Mouse (Mus musculus): ENCODE measurements at regions not wholly inside any gene's neighbourhood (a gene's known extent, or its start where the extent isn't known, plus 50 kb on each side); places are given as distances from the start of the nearest gene placed in this dataset.

- no peak overlapping the region for H3K9ac ChIP-seq
- no peaks in the 10 kb centered on the region for H3K9me3 ChIP-seq (replicated peaks)
- H3K4me1 ChIP-seq, result no peaks in the 10 kb centered on the region
- no peak overlapping the region for H3K4me2 ChIP-seq (replicated peaks)
- 91% methylated on average over 4 of the region's 4 CpGs for WGBS
- no peaks in the 10 kb centered on the region for H3K36me3 ChIP-seq
- no peak overlapping the region for H3K27ac ChIP-seq
- H3K4me3 ChIP-seq, result no peak overlapping the region
- ATAC-seq (ENCODE audit: low FRiP score), result no peak
- no peaks in the 10 kb centered on the region for H3K27me3 ChIP-seq
These were observed 481.5 kb downstream of the Zfp704 start for GRCm38 (mm10) chr3:9128407-9128806.

- Histone ChIP-seq H3K27ac (no peak overlapping the region), H3K9ac (no peak overlapping the region), H3K36me3 (no peaks in the 10 kb centered on the region), H3K27me3 (no peaks in the 10 kb centered on the region), H3K4me3 (no peak overlapping the region), H3K4me1 (no peaks in the 10 kb centered on the region), H3K4me2 (replicated peaks) (no peak overlapping the region), H3K9me3 (replicated peaks) (no peaks in the 10 kb centered on the region)
- 61% methylated on average over 5 of the region's 5 CpGs for WGBS
- ATAC-seq (ENCODE audit: low FRiP score), result no peak
These were observed 486.8 kb downstream of the Zfp704 start for GRCm38 (mm10) chr3:9123079-9123478.

- no peak overlapping the region for H3K9ac ChIP-seq
- no peaks in the 10 kb centered on the region for H3K36me3 ChIP-seq
- no peaks in the 10 kb centered on the region for H3K9me3 ChIP-seq (replicated peaks)
- 76% methylated on average over 3 of the region's 3 CpGs for WGBS
- no peak overlapping the region for H3K4me2 ChIP-seq (replicated peaks)
- no peak overlapping the region for H3K4me3 ChIP-seq
- ATAC-seq (ENCODE audit: low FRiP score), result no peak
- H3K27ac ChIP-seq, result no peak overlapping the region
- no peaks in the 10 kb centered on the region for H3K4me1 ChIP-seq
- no peaks in the 10 kb centered on the region for H3K27me3 ChIP-seq
These were observed 492.0 kb downstream of the Zfp704 start for GRCm38 (mm10) chr3:9117913-9118312.

GRCm38 (mm10) chr3:9113410-9113809 lies 496.5 kb downstream of the Zfp704 start:
- WGBS, result 82% methylated on average over 5 of the region's 5 CpGs
- H3K9me3 ChIP-seq (replicated peaks), result no peaks in the 10 kb centered on the region
- H3K4me1 ChIP-seq, result no peaks in the 10 kb centered on the region
- H3K27me3 ChIP-seq, result no peaks in the 10 kb centered on the region
- H3K36me3 ChIP-seq, result no peaks in the 10 kb centered on the region
- no peak overlapping the region for H3K9ac ChIP-seq
- no peak overlapping the region for H3K4me3 ChIP-seq
- no peak overlapping the region for H3K4me2 ChIP-seq (replicated peaks)
- H3K27ac ChIP-seq, result no peak overlapping the region
- ATAC-seq (ENCODE audit: low FRiP score), result no peak

- Histone ChIP-seq H3K27ac (no peak overlapping the region), H3K9me3 (replicated peaks) (no peaks in the 10 kb centered on the region), H3K4me1 (no peaks in the 10 kb centered on the region), H3K4me3 (no peak overlapping the region), H3K36me3 (no peaks in the 10 kb centered on the region), H3K4me2 (replicated peaks) (no peak overlapping the region), H3K27me3 (no peaks in the 10 kb centered on the region), H3K9ac (no peak overlapping the region)
- ATAC-seq (ENCODE audit: low FRiP score), result no peak
- WGBS, result 42% methylated on average over 11 of the region's 11 CpGs
These were observed 499.1 kb downstream of the Zfp704 start for GRCm38 (mm10) chr3:9110741-9111140.

- H3K36me3 ChIP-seq, result no peaks in the 10 kb centered on the region
- no peak overlapping the region for H3K9ac ChIP-seq
- 32% methylated on average over 8 of the region's 8 CpGs for WGBS
- H3K4me3 ChIP-seq, result no peak overlapping the region
- H3K27ac ChIP-seq, result no peak overlapping the region
- no peaks in the 10 kb centered on the region for H3K4me1 ChIP-seq
- no peak for ATAC-seq (ENCODE audit: low FRiP score)
- no peaks in the 10 kb centered on the region for H3K9me3 ChIP-seq (replicated peaks)
- H3K27me3 ChIP-seq, result no peaks in the 10 kb centered on the region
- H3K4me2 ChIP-seq (replicated peaks), result no peak overlapping the region
These were observed 499.9 kb downstream of the Zfp704 start for GRCm38 (mm10) chr3:9109991-9110390.

- H3K4me3 ChIP-seq, result no peak overlapping the region
- H3K27ac ChIP-seq, result no peak overlapping the region
- WGBS, result 88% methylated on average over 5 of the region's 5 CpGs
- no peaks in the 10 kb centered on the region for H3K36me3 ChIP-seq
- H3K27me3 ChIP-seq, result no peaks in the 10 kb centered on the region
- H3K4me2 ChIP-seq (replicated peaks), result no peak overlapping the region
- ATAC-seq (ENCODE audit: low FRiP score), result no peak
- H3K4me1 ChIP-seq, result no peaks in the 10 kb centered on the region
- no peaks in the 10 kb centered on the region for H3K9me3 ChIP-seq (replicated peaks)
- H3K9ac ChIP-seq, result no peak overlapping the region
These were observed 500.4 kb downstream of the Zfp704 start for GRCm38 (mm10) chr3:9109485-9109884.

- no peaks in the 10 kb centered on the region for H3K4me1 ChIP-seq
- no peak overlapping the region for H3K27ac ChIP-seq
- 76% methylated on average over 15 of the region's 15 CpGs for WGBS
These were observed 502.0 kb downstream of the Zfp704 start for GRCm38 (mm10) chr3:9107766-9108410.

GRCm38 (mm10) chr3:9105191-9105926 lies 504.5 kb downstream of the Zfp704 start:
- Histone ChIP-seq H3K36me3 (no peaks in the 10 kb centered on the region), H3K4me3 (no peak overlapping the region), H3K27ac (no peak overlapping the region), H3K4me1 (no peaks in the 10 kb centered on the region), H3K27me3 (no peaks in the 10 kb centered on the region), H3K9me3 (replicated peaks) (no peaks in the 10 kb centered on the region), H3K4me2 (replicated peaks) (no peak overlapping the region), H3K9ac (no peak overlapping the region)
- WGBS, result 65% methylated on average over 8 of the region's 8 CpGs
- ATAC-seq (ENCODE audit: low FRiP score), result no peak

More at GRCm38 (mm10) chr3:9107766-9108410, 502.0 kb downstream of the Zfp704 start:
- no peaks in the 10 kb centered on the region for H3K36me3 ChIP-seq
- H3K27me3 ChIP-seq, result no peaks in the 10 kb centered on the region
- no peaks in the 10 kb centered on the region for H3K9me3 ChIP-seq (replicated peaks)
- no peak overlapping the region for H3K9ac ChIP-seq
- no peak for ATAC-seq (ENCODE audit: low FRiP score)
- no peak overlapping the region for H3K4me2 ChIP-seq (replicated peaks)
- no peak overlapping the region for H3K4me3 ChIP-seq

GRCm38 (mm10) chr3:9103456-9103855 lies 506.4 kb downstream of the Zfp704 start:
- no peaks in the 10 kb centered on the region for H3K4me1 ChIP-seq
- ATAC-seq (ENCODE audit: low FRiP score), result no peak
- no peak overlapping the region for H3K4me3 ChIP-seq
- H3K9ac ChIP-seq, result no peak overlapping the region
- no peak overlapping the region for H3K27ac ChIP-seq
- no peaks in the 10 kb centered on the region for H3K36me3 ChIP-seq
- no peak overlapping the region for H3K4me2 ChIP-seq (replicated peaks)
- H3K9me3 ChIP-seq (replicated peaks), result no peaks in the 10 kb centered on the region
- WGBS, result 89% methylated on average over 6 of the region's 6 CpGs
- no peaks in the 10 kb centered on the region for H3K27me3 ChIP-seq

- Histone ChIP-seq H3K4me3 (no peak overlapping the region), H3K4me2 (replicated peaks) (no peak overlapping the region), H3K9ac (no peak overlapping the region), H3K36me3 (no peaks in the 10 kb centered on the region), H3K9me3 (replicated peaks) (no peaks in the 10 kb centered on the region), H3K27ac (no peak overlapping the region), H3K4me1 (no peaks in the 10 kb centered on the region), H3K27me3 (no peaks in the 10 kb centered on the region)
- no peak for ATAC-seq (ENCODE audit: low FRiP score)
- WGBS, result 61% methylated on average over 3 of the region's 3 CpGs
These were observed 508.6 kb downstream of the Zfp704 start for GRCm38 (mm10) chr3:9101240-9101639.

- 80% methylated on average over 8 of the region's 8 CpGs for WGBS
These were observed 509.1 kb downstream of the Zfp704 start for GRCm38 (mm10) chr3:9100761-9101160.

GRCm38 (mm10) chr3:9098441-9098840 lies 511.4 kb downstream of the Zfp704 start:
- no peaks in the 10 kb centered on the region for H3K4me1 ChIP-seq
- no peak overlapping the region for H3K27ac ChIP-seq
- 77% methylated on average over 10 of the region's 10 CpGs for WGBS
- H3K27me3 ChIP-seq, result no peaks in the 10 kb centered on the region
- no peaks in the 10 kb centered on the region for H3K9me3 ChIP-seq (replicated peaks)
- no peak overlapping the region for H3K4me3 ChIP-seq
- no peak overlapping the region for H3K4me2 ChIP-seq (replicated peaks)
- no peak overlapping the region for H3K9ac ChIP-seq
- ATAC-seq (ENCODE audit: low FRiP score), result no peak
- H3K36me3 ChIP-seq, result no peaks in the 10 kb centered on the region

More at GRCm38 (mm10) chr3:9100761-9101160, 509.1 kb downstream of the Zfp704 start:
- Histone ChIP-seq H3K27ac (no peak overlapping the region), H3K27me3 (no peaks in the 10 kb centered on the region), H3K4me3 (no peak overlapping the region), H3K9ac (no peak overlapping the region), H3K9me3 (replicated peaks) (no peaks in the 10 kb centered on the region), H3K36me3 (no peaks in the 10 kb centered on the region), H3K4me1 (no peaks in the 10 kb centered on the region), H3K4me2 (replicated peaks) (no peak overlapping the region)
- ATAC-seq (ENCODE audit: low FRiP score), result no peak
